Mouse (Mus musculus): Measurements from ENCODE around the gene Padi3. TPM values are rescaled to one million over a fixed set of nuclear protein-coding genes. Genes with fewer than 3 reads are reported as not detected.

Padi3 gene
- polyA plus RNA-seq (2016; fragmentation: Nextera tagmentation; extraction: Ambion mirVana), result 0.08 and 0.10 TPM in 2 replicates

DNA sequence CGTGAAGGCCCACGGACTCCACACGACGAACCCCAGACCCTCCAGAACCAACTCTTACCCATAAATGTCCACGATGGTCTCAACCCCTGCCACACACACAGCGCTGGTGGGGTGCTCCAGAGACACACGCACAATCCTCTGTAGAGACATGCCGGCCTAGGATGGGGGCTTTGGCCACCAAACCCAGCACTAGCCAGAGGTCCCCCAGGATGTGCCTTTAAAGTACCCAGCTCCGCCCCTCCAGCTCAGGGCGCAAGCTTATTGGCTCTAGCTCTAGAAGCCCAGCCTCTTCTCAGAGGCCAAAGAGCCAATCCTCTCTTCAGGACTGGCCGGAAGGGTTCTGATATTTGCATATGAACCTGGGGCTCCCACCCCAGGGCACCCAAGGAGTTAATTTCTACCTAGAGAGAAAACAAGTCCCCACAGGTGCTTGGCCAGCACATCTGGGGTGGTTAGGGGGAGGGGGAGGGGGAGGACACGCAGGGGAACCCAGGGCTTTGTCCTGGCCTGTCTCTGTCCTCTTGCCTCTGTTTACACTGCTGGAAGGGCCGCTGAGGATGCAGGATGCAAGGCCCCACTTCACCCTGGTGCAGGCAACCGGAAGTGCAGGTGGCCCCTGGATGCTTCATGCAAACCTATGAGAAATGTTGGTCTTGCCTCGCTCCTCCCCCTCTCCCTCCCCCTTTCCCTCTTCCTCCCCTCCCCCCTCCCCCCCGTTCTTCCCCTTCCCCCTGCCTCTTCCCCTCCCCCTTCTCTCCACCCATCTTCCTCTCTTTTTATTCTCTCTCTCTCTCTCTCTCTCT lies at the start of gene Padi3:
Gene Padi3 (minus strand): TSS at position 191 of the 803 bp plus-strand sequence.
- Histone ChIP-seq H3K27me3 (ENCODE audit: insufficient read depth, poor library complexity, severe bottlenecking) (peaks cover 31% of the 10 kb centered on the region), H3K4me3 (no peak within 1 kb of the TSS), H3K4me1 (replicated peaks) (peaks cover 37% of the 10 kb centered on the region), H3K36me3 (no peaks in the 10 kb centered on the region), H3K9me3 (no peaks in the 10 kb centered on the region), H3K27ac (no peak within 1 kb of the TSS)
- WGBS, result 72% methylated on average over 16 of the region's 16 CpGs
- no peak for DNase-seq (ENCODE audit: low spot score)

DNA sequence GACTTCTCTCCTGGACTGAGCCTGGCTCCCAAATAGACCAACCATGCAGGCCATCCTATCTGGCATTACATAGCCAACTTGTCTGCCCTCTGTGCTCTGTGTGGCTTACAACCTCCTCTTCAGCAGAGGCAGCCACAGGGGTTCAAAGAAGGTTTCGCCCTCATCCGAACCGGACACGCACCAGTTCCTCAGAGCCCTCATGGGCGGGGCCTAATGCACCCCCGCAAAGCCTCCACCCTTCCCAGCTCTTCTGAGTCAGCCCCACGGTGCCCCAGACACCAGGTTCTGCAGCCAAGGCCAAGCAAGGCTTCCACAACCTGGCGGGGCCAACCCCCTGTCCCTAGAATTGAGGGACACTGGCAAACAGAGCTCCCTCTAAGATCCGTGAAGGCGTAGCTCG lies 48.8 kb upstream of the Padi3 start:
- Histone ChIP-seq H3K36me3 (no peaks in the 10 kb centered on the region), H3K27me3 (ENCODE audit: insufficient read depth, poor library complexity, severe bottlenecking) (0 out of 2 replicates have a peak, but pooled peaks cover 3% of the 10 kb centered on the region), H3K4me3 (no peak overlapping the region), H3K27ac (no peak overlapping the region), H3K4me1 (replicated peaks) (peaks cover 14% of the 10 kb centered on the region), H3K9me3 (no peaks in the 10 kb centered on the region)
- WGBS, result 76% methylated on average over 11 of the region's 11 CpGs
- no peak for DNase-seq (ENCODE audit: low spot score)

DNA sequence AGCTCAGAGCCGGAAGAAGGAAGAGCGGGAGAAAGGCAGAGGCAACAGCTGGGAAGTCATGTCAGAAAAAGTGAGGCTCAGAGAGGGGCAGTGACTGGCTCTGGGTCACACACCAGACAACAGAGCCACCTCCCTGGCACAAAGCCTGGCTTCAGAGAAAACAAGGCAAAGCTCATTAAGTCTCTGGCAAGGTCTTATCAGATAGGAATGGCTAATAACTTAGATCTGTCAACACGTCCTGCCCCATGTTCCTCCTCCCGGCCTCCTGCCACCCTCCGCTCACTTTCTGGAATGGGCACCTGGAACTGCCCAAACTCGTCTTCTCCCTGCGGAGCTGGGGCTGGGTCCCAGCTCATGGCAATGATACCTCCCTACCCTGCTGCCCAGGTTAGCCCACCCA lies 47.4 kb upstream of the Padi3 start:
- H3K9me3 ChIP-seq, result no peaks in the 10 kb centered on the region
- no peak for DNase-seq (ENCODE audit: low spot score)
- no peaks in the 10 kb centered on the region for H3K36me3 ChIP-seq
- no peak overlapping the region for H3K4me3 ChIP-seq
- 84% methylated on average over 7 of the region's 7 CpGs for WGBS
- 0 out of 2 replicates have a peak, but pooled peaks cover 3% of the 10 kb centered on the region for H3K27me3 ChIP-seq (ENCODE audit: insufficient read depth, poor library complexity, severe bottlenecking)
- H3K27ac ChIP-seq, result no peak overlapping the region
- peaks cover 23% of the 10 kb centered on the region for H3K4me1 ChIP-seq (replicated peaks)

DNA sequence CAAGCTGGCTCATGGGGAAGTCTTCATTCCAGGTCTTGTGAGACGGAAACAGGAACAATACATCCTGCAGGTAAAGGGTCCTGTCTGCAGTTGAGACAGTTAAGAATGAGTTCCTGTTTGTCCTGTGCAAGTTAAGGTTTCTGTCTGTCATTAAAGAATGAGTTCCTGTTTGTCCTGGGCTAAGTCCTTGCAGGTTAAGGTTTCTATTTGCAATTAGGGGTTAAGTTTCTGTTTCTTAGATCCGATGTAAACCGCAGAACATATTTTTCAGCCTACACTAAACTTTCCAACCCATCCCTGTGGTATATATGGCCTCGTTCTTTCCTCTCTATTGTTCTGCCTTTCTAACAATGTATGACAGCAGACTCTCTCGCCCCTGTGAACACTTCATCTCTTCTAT lies 46.6 kb upstream of the Padi3 start:
- H3K4me1 ChIP-seq (replicated peaks), result peaks cover 23% of the 10 kb centered on the region
- H3K27me3 ChIP-seq (ENCODE audit: insufficient read depth, poor library complexity, severe bottlenecking), result 0 out of 2 replicates have a peak, but pooled peaks cover 3% of the 10 kb centered on the region
- H3K4me3 ChIP-seq, result no peak overlapping the region
- no peak for DNase-seq (ENCODE audit: low spot score)
- H3K36me3 ChIP-seq, result no peaks in the 10 kb centered on the region
- no peaks in the 10 kb centered on the region for H3K9me3 ChIP-seq
- WGBS, result 81% methylated on average over 5 of the region's 5 CpGs
- no peak overlapping the region for H3K27ac ChIP-seq

DNA sequence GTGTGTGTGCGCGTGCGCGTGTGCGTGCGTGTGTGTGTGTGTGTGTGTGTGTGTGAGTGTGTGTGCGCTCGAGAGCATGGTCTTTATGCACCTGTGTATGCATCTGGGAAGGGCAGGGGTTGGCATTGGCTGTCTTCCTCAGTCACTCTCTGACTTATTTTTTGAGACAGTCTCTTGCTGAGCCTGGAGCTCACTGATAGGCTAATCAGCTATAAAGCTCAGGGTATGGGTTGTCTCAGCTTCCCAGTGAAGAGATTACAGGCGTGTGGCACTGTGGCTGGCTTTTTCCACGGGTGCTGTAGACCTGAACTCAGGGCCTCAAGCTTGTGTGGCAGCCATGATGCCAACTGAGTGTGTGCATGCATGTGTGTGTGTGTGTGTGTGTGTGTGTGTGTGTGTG lies 44.7 kb upstream of the Padi3 start:
- H3K36me3 ChIP-seq, result no peaks in the 10 kb centered on the region
- H3K27ac ChIP-seq, result no peak overlapping the region
- no peak overlapping the region for H3K4me3 ChIP-seq
- H3K27me3 ChIP-seq (ENCODE audit: insufficient read depth, poor library complexity, severe bottlenecking), result 0 out of 2 replicates have a peak, but pooled peaks cover 3% of the 10 kb centered on the region
- 94% methylated on average over 10 of the region's 10 CpGs for WGBS
- peaks cover 23% of the 10 kb centered on the region for H3K4me1 ChIP-seq (replicated peaks)
- H3K9me3 ChIP-seq, result no peaks in the 10 kb centered on the region
- no peak for DNase-seq (ENCODE audit: low spot score)

DNA sequence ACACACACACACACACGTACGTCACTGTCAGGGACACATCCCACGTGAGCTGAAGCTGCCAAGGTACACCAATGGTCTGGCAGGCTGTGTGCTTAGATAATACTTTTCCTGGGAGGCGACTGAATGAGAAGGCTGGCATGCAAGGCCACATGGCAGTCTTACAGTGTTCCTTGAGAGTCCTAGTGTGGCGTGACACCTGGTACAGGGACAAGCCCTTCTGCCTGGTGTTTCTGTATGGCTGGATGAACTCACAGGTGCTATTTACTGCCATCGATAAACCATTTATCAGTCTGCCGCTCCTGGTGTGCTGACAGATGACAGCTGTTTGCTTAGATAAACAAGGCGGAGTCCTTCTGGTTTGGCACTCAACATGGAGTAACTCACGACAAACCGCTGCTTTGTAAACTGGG lies 44.0 kb upstream of the Padi3 start:
- H3K4me3 ChIP-seq, result no peak overlapping the region
- no peak for DNase-seq (ENCODE audit: low spot score)
- 79% methylated on average over 10 of the region's 10 CpGs for WGBS
- 0 out of 2 replicates have a peak, but pooled peaks cover 3% of the 10 kb centered on the region for H3K27me3 ChIP-seq (ENCODE audit: insufficient read depth, poor library complexity, severe bottlenecking)
- no peaks in the 10 kb centered on the region for H3K36me3 ChIP-seq
- H3K9me3 ChIP-seq, result no peaks in the 10 kb centered on the region
- peak overlapping the region; percentile 43; the same call in 1 of the 2 replicates for H3K27ac ChIP-seq
- H3K4me1 ChIP-seq (replicated peaks), result peaks cover 24% of the 10 kb centered on the region

DNA sequence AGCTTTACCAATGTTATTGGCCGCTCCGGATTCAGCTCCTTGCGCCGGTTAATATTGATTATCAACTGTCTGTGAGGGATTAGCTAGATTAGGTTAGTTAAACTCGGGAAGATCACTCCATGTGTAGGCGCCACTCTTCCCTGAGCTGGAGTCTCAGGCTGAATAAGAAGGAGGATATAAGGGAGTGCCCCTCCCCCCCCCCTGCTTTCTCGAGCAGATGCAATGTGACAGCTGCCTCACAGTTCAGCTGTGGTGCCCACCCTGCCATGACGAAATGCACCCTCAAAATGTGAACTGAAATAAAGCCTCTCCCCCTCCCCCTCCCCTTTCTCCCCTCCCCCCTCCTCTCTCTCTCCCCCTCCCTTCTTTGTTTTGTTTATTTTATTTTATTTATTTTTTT lies 43.2 kb upstream of the Padi3 start:
- H3K27ac ChIP-seq, result no peak overlapping the region; the same call in 1 of the 2 replicates
- no peak for DNase-seq (ENCODE audit: low spot score)
- H3K9me3 ChIP-seq, result no peaks in the 10 kb centered on the region
- no peak overlapping the region for H3K4me3 ChIP-seq
- H3K36me3 ChIP-seq, result no peaks in the 10 kb centered on the region
- peaks cover 23% of the 10 kb centered on the region for H3K4me1 ChIP-seq (replicated peaks)
- 62% methylated on average over 8 of the region's 8 CpGs for WGBS
- 0 out of 2 replicates have a peak, but pooled peaks cover 3% of the 10 kb centered on the region for H3K27me3 ChIP-seq (ENCODE audit: insufficient read depth, poor library complexity, severe bottlenecking)

DNA sequence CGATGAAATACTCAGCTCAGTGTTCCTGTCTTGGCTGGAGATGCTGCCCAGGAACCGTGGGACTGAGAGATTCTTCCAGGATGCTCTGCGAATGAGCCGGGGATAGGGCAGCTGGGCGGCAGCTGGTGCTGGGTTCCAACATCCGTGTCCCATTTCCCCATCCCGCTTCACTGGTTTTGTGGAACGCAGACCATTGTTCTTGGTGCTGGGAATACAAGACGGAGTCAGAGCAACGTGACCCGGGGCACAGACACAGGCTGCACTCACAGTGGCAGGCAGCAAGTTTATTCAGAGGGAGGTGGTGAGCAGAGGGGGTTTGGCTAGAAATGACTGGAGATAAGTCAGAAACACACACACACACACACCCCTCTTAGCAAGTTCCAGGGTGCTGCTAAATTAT lies 38.9 kb upstream of the Padi3 start:
- peak; percentile 48 for DNase-seq (ENCODE audit: low spot score)
- Histone ChIP-seq H3K9me3 (no peaks in the 10 kb centered on the region), H3K36me3 (no peaks in the 10 kb centered on the region), H3K27ac (peak overlapping the region; percentile 75), H3K27me3 (ENCODE audit: insufficient read depth, poor library complexity, severe bottlenecking) (no peaks in the 10 kb centered on the region), H3K4me3 (no peak overlapping the region), H3K4me1 (replicated peaks) (peaks cover 29% of the 10 kb centered on the region)
- 58% methylated on average over 11 of the region's 11 CpGs for WGBS

DNA sequence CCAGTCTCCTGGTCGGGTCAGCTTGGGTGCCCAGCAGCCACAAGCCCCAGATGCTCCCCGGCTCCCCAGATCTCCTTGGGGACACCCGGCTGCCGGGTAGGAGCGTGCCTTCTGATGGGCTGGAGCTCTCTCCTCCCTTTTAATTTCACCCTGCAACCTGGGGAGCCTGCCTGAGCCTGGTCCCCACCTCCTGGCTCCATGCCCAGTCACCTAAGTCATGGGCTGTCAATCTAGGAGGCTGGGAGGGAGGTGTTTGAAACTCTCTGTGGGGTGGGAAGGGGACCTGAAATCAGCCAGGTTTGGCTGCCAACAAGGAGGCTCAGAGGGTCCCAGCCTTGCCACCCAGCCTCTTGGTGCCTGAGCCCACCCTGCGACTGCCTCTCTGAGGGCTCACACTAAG lies 35.2 kb upstream of the Padi3 start, which contains the start of gene Padi1:
Gene Padi1 (minus strand): TSS at position 113 of the 400 bp plus-strand sequence.
- 76% methylated on average over 6 of the region's 6 CpGs for WGBS
- Histone ChIP-seq H3K36me3 (no peaks in the 10 kb centered on the region), H3K4me1 (replicated peaks) (peaks cover 44% of the 10 kb centered on the region), H3K27ac (peak within 1 kb of the TSS; percentile 25; the same call in 1 of the 2 replicates), H3K4me3 (no peak within 1 kb of the TSS), H3K27me3 (ENCODE audit: insufficient read depth, poor library complexity, severe bottlenecking) (no peaks in the 10 kb centered on the region), H3K9me3 (no peaks in the 10 kb centered on the region)
- DNase-seq (ENCODE audit: low spot score), result no peak

DNA sequence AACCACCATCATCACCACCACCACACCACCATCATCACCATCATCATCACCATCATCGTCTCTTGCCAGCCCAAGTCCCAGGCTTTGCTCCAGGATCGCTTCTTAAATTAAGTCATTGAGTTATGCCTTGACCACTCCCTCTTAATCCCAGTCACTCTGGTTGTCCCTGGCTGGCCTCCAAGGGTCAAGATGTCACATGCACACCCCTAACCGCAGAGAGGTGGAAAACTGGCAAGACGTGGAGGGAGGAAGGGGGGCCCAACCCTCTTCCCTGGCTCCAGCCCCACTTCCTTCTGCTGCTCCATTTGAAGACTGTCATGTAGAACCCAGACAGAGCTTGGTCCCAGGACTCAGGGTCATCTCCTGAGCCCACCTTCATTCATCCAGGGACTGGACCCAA lies 34.5 kb upstream of the Padi3 start:
- DNase-seq (ENCODE audit: low spot score), result no peak
- 74% methylated on average over 4 of the region's 4 CpGs for WGBS
- Histone ChIP-seq H3K4me3 (no peak overlapping the region), H3K27ac (peak overlapping the region; percentile 25; the same call in 1 of the 2 replicates), H3K4me1 (replicated peaks) (peaks cover 44% of the 10 kb centered on the region), H3K27me3 (ENCODE audit: insufficient read depth, poor library complexity, severe bottlenecking) (no peaks in the 10 kb centered on the region), H3K9me3 (no peaks in the 10 kb centered on the region), H3K36me3 (no peaks in the 10 kb centered on the region)

DNA sequence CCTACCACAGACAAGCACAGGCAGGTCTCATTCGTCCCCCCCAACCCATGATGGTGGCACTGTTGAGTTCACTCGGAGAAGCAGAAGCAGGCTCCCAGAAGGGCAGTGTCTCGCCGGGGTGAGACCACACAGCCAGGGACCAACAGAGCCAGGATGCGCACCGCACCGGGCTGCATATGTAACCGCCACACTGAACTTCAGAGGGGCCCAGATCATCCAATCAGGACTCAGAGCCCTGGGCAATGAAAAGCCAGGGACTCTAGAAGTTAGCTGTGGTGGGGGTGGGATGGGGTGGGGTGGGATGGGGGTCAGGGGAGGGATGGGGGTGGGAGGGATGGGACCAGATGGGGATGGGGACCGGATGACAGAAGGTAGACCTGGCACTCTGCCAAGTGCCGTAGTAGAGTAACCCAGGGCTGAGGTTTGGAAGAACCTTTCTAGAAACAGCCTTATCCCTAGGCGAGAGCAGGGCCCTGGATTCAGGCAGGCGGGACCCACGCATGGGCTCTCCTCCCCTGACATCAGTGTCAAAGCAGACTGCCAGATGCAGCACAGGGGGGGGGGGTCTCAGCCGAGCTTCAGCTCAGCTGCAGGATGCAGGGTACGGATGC lies 33.3 kb upstream of the Padi3 start:
- no peak overlapping the region for H3K4me3 ChIP-seq
- H3K4me1 ChIP-seq (replicated peaks), result peaks cover 33% of the 10 kb centered on the region
- H3K9me3 ChIP-seq, result no peaks in the 10 kb centered on the region
- no peaks in the 10 kb centered on the region for H3K36me3 ChIP-seq
- no peak for DNase-seq (ENCODE audit: low spot score)
- peaks cover 3% of the 10 kb centered on the region; the same call in 1 of the 2 replicates for H3K27me3 ChIP-seq (ENCODE audit: insufficient read depth, poor library complexity, severe bottlenecking)
- 72% methylated on average over 15 of the region's 15 CpGs for WGBS
- H3K27ac ChIP-seq, result peak overlapping the region; percentile 16

DNA sequence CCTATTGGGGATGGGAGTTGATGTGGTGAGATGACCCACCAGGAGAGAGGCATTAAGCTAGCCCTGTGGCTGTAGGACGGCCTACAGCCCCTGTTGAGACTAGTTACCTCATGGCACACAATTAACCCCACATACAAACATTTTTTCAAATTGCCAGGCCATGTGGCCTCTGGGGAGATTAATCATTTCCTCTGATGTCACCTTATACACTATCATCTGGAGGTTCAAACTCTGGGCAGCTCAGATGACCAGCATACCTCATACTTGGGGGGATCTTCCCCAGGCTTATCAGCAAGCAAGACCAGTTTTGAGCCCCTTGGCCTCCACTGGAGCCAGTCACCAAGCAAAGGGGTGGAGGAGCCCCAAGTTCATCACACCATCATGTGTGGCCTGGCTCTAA lies 32.5 kb upstream of the Padi3 start:
- DNase-seq (ENCODE audit: low spot score), result no peak
- WGBS, result 75% methylated on average over 1 of the region's 1 CpGs

DNA sequence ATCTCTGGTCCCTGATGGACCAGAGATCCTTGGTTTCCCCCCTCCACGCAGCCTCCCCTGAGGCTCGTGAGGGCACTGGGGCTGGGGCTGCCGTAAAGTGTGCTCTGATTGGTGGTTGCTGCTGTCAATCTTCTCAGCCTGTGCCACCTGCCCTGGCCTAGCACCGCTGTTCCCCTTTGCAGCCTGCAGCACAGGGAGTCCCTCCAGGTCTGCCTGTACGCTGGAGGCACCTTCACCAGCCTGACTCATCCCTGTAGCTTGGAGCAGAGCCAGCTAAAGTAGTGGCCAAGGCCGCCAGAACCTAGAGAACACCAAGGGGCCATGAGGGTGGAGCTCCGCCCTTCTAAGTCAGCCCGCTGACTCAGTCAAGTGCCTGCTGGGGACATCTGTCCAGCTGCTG lies 27.4 kb upstream of the Padi3 start:
- no peaks in the 10 kb centered on the region for H3K36me3 ChIP-seq
- H3K27me3 ChIP-seq (ENCODE audit: insufficient read depth, poor library complexity, severe bottlenecking), result peaks cover 44% of the 10 kb centered on the region
- H3K4me3 ChIP-seq, result peak overlapping the region; percentile 16; the same call in 1 of the 2 replicates
- H3K27ac ChIP-seq, result peak overlapping the region; percentile 4; the same call in 1 of the 2 replicates
- no peaks in the 10 kb centered on the region for H3K9me3 ChIP-seq
- H3K4me1 ChIP-seq (replicated peaks), result peaks cover 57% of the 10 kb centered on the region
- DNase-seq (ENCODE audit: low spot score), result no peak
- 22% methylated on average over 8 of the region's 8 CpGs for WGBS

More for the DNA sequence above, 32.5 kb upstream of the Padi3 start:
- Histone ChIP-seq H3K27ac (no peak overlapping the region), H3K4me1 (replicated peaks) (peaks cover 36% of the 10 kb centered on the region), H3K36me3 (no peaks in the 10 kb centered on the region), H3K9me3 (no peaks in the 10 kb centered on the region), H3K4me3 (no peak overlapping the region), H3K27me3 (ENCODE audit: insufficient read depth, poor library complexity, severe bottlenecking) (peaks cover 11% of the 10 kb centered on the region)
